Mouse (Mus musculus) embryonic facial prominence, embryonic 15.5 days (tissue): ENCODE results near the gene Nucks1. TPM values are rescaled to one million over a fixed set of nuclear protein-coding genes. Genes with fewer than 3 reads are reported as not detected.

Experiments
- ATAC-seq: fragments of 200-750 bp; cut with Nextera tagmentation; 2 replicates; pipeline ENCODE4 v1.8.0; 2017; ENCODE audit warnings: low read depth, moderate TSS enrichment; ENCODE audit not compliant: insufficient number of reproducible peaks, low FRiP score, low TSS enrichment
- H3K27ac ChIP-seq: fragments of 300-500 bp; sonication (generic); replicated peaks from 2 replicates; pipeline ENCODE4 v1.5.1; 2015; ENCODE audit warnings: mild to moderate bottlenecking, inconsistent platforms
- H3K27me3 ChIP-seq: fragments of 300-500 bp; sonication (generic); 2 replicates; pipeline ENCODE4 v1.6.1; 2015; ENCODE audit warnings: inconsistent platforms
- H3K36me3 ChIP-seq: fragments of 300-500 bp; sonication (generic); 2 replicates; pipeline ENCODE4 v1.6.1; 2015; ENCODE audit warnings: mild to moderate bottlenecking, inconsistent platforms
- H3K4me1 ChIP-seq: fragments of 300-500 bp; sonication (generic); 2 replicates; pipeline ENCODE4 v1.6.1; 2015; ENCODE audit warnings: inconsistent platforms
- H3K4me2 ChIP-seq: fragments of 300-500 bp; sonication (generic); replicated peaks from 2 replicates; pipeline ENCODE4 v1.6.1; 2015; ENCODE audit warnings: mild to moderate bottlenecking, inconsistent platforms
- H3K4me3 ChIP-seq: fragments of 300-500 bp; sonication (generic); replicated peaks from 2 replicates; pipeline ENCODE4 v1.5.1; 2015; ENCODE audit warnings: mild to moderate bottlenecking, inconsistent platforms
- H3K9ac ChIP-seq: fragments of 300-500 bp; sonication (generic); 2 replicates; pipeline ENCODE4 v1.6.1; 2015; ENCODE audit warnings: inconsistent platforms
- H3K9me3 ChIP-seq: fragments of 300-500 bp; sonication (generic); replicated peaks from 2 replicates; pipeline ENCODE4 v1.6.1; 2016; ENCODE audit warnings: inconsistent platforms
- WGBS: fragments of 180-500 bp; shearing (Covaris S2); methylation state at CpG from one replicate; pipeline ENCODE4 v1.1.7; 2015; 5-methylcytosine and 5-hydroxymethylcytosine counted together
- polyA plus RNA-seq: library from polyadenylated mRNA; unstranded; fragments of >200 nt; fragmentation: Nextera tagmentation; extraction: Ambion mirVana; gene quantifications from 2 replicates; pipeline ENCODE4 v1.2.1, GENCODE M21; 2015

Nucks1 gene
- polyA plus RNA-seq, 1 experiment from 2014 or later: 60.5 TPM

- Histone ChIP-seq H3K9ac (no peak overlapping the region), H3K4me1 (0 out of 2 replicates have a peak, but pooled peaks cover 3% of the 10 kb centered on the region), H3K36me3 (no peaks in the 10 kb centered on the region), H3K9me3 (no peaks in the 10 kb centered on the region), H3K27ac (no peak overlapping the region), H3K4me2 (no peak overlapping the region), H3K4me3 (no peak overlapping the region), H3K27me3 (peaks cover 7% of the 10 kb centered on the region)
- 75% methylated on average over 12 of the region's 12 CpGs for WGBS
- ATAC-seq: no peak
These were observed 44.0 kb downstream of the Nucks1 start for GRCm38 (mm10) chr1:131954242-131954865.

GRCm38 (mm10) chr1:131955131-131955757 lies 44.9 kb downstream of the Nucks1 start:
- H3K36me3 ChIP-seq: no peaks in the 10 kb centered on the region
- 0 out of 2 replicates have a peak, but pooled peaks cover 3% of the 10 kb centered on the region for H3K4me1 ChIP-seq
- no peak overlapping the region for H3K4me3 ChIP-seq
- no peak for ATAC-seq
- 46% methylated on average over 3 of the region's 3 CpGs for WGBS
- H3K27ac ChIP-seq: no peak overlapping the region
- H3K4me2 ChIP-seq: no peak overlapping the region
- H3K27me3 ChIP-seq: peaks cover 7% of the 10 kb centered on the region
- H3K9me3 ChIP-seq: no peaks in the 10 kb centered on the region
- H3K9ac ChIP-seq: no peak overlapping the region

GRCm38 (mm10) chr1:131957416-131957815 lies 47.1 kb downstream of the Nucks1 start:
- WGBS: 75% methylated on average over 5 of the region's 5 CpGs
- Histone ChIP-seq H3K4me2 (no peak overlapping the region), H3K9ac (no peak overlapping the region), H3K4me1 (peaks cover 7% of the 10 kb centered on the region; the same call in 1 of the 2 replicates), H3K36me3 (no peaks in the 10 kb centered on the region), H3K27ac (no peak overlapping the region), H3K27me3 (peaks cover 15% of the 10 kb centered on the region), H3K4me3 (no peak overlapping the region), H3K9me3 (no peaks in the 10 kb centered on the region)
- ATAC-seq: no peak

GRCm38 (mm10) chr1:131961004-131961403 lies 50.7 kb downstream of the Nucks1 start:
- Histone ChIP-seq H3K36me3 (no peaks in the 10 kb centered on the region), H3K27ac (no peak overlapping the region), H3K4me3 (no peak overlapping the region), H3K27me3 (peaks cover 32% of the 10 kb centered on the region), H3K9me3 (no peaks in the 10 kb centered on the region), H3K4me1 (peaks cover 17% of the 10 kb centered on the region), H3K9ac (no peak overlapping the region), H3K4me2 (no peak overlapping the region)
- no peak for ATAC-seq
- 51% methylated on average over 2 of the region's 2 CpGs for WGBS

GRCm38 (mm10) chr1:131962606-131963084 lies 52.3 kb downstream of the Nucks1 start, which contains the start of gene Slc45a3:
TSS of gene Slc45a3 (plus strand) at chr1:131962967.
- peaks cover 26% of the 10 kb centered on the region for H3K27me3 ChIP-seq
- H3K4me3 ChIP-seq: peak within 1 kb of the TSS; percentile 74
- H3K9me3 ChIP-seq: no peaks in the 10 kb centered on the region
- no peak within 1 kb of the TSS for H3K27ac ChIP-seq
- peaks cover 17% of the 10 kb centered on the region for H3K4me1 ChIP-seq
- H3K9ac ChIP-seq: peak within 1 kb of the TSS; percentile 40
- H3K36me3 ChIP-seq: no peaks in the 10 kb centered on the region
- under 1% methylated on average over 29 of the region's 35 CpGs for WGBS
- peak within 1 kb of the TSS; percentile 99 for H3K4me2 ChIP-seq
- peak; percentile 16 for ATAC-seq

- under 1% methylated on average over 76 of the region's 76 CpGs for WGBS
- Histone ChIP-seq H3K4me3 (peak overlapping the region; percentile 74), H3K4me2 (peak overlapping the region; percentile 99), H3K27ac (no peak overlapping the region), H3K27me3 (peaks cover 26% of the 10 kb centered on the region), H3K9me3 (no peaks in the 10 kb centered on the region), H3K36me3 (no peaks in the 10 kb centered on the region), H3K4me1 (peaks cover 17% of the 10 kb centered on the region), H3K9ac (peak overlapping the region; percentile 40)
- peak; percentile 72 for ATAC-seq
These were observed 53.0 kb downstream of the Nucks1 start for GRCm38 (mm10) chr1:131963085-131963951.

GRCm38 (mm10) chr1:131964100-131964499 lies 53.8 kb downstream of the Nucks1 start:
- Histone ChIP-seq H3K4me2 (peak overlapping the region; percentile 99), H3K27me3 (peaks cover 26% of the 10 kb centered on the region), H3K9me3 (no peaks in the 10 kb centered on the region), H3K36me3 (no peaks in the 10 kb centered on the region), H3K9ac (no peak overlapping the region), H3K4me3 (peak overlapping the region; percentile 74), H3K27ac (no peak overlapping the region), H3K4me1 (peaks cover 17% of the 10 kb centered on the region)
- WGBS: 45% methylated on average over 5 of the region's 5 CpGs
- no peak for ATAC-seq

GRCm38 (mm10) chr1:131964580-131964979 lies 54.2 kb downstream of the Nucks1 start:
- H3K27me3 ChIP-seq: peaks cover 26% of the 10 kb centered on the region
- ATAC-seq: no peak
- no peaks in the 10 kb centered on the region for H3K36me3 ChIP-seq
- 83% methylated on average over 7 of the region's 7 CpGs for WGBS
- H3K9ac ChIP-seq: no peak overlapping the region
- H3K4me2 ChIP-seq: no peak overlapping the region
- H3K4me3 ChIP-seq: no peak overlapping the region
- no peak overlapping the region for H3K27ac ChIP-seq
- peaks cover 17% of the 10 kb centered on the region for H3K4me1 ChIP-seq
- no peaks in the 10 kb centered on the region for H3K9me3 ChIP-seq

- Histone ChIP-seq H3K9me3 (no peaks in the 10 kb centered on the region), H3K4me1 (peaks cover 22% of the 10 kb centered on the region), H3K27me3 (peaks cover 26% of the 10 kb centered on the region), H3K27ac (no peak overlapping the region), H3K36me3 (no peaks in the 10 kb centered on the region), H3K4me3 (no peak overlapping the region), H3K4me2 (no peak overlapping the region), H3K9ac (no peak overlapping the region)
- no peak for ATAC-seq
- 44% methylated on average over 5 of the region's 5 CpGs for WGBS
These were observed 55.5 kb downstream of the Nucks1 start for GRCm38 (mm10) chr1:131965818-131966217.

GRCm38 (mm10) chr1:131967336-131967735 lies 57.0 kb downstream of the Nucks1 start:
- Histone ChIP-seq H3K27ac (no peak overlapping the region), H3K4me2 (no peak overlapping the region), H3K9me3 (no peaks in the 10 kb centered on the region), H3K4me1 (peaks cover 34% of the 10 kb centered on the region), H3K36me3 (no peaks in the 10 kb centered on the region), H3K27me3 (peaks cover 19% of the 10 kb centered on the region), H3K4me3 (no peak overlapping the region), H3K9ac (no peak overlapping the region)
- WGBS: 67% methylated on average over 7 of the region's 7 CpGs
- ATAC-seq: no peak

- no peaks in the 10 kb centered on the region for H3K9me3 ChIP-seq
- H3K4me2 ChIP-seq: no peak overlapping the region
- H3K4me3 ChIP-seq: no peak overlapping the region
- peaks cover 13% of the 10 kb centered on the region for H3K27me3 ChIP-seq
- no peaks in the 10 kb centered on the region for H3K36me3 ChIP-seq
- H3K4me1 ChIP-seq: peaks cover 30% of the 10 kb centered on the region
- no peak for ATAC-seq
- H3K27ac ChIP-seq: no peak overlapping the region
- H3K9ac ChIP-seq: no peak overlapping the region
- 40% methylated on average over 3 of the region's 3 CpGs for WGBS
These were observed 58.2 kb downstream of the Nucks1 start for GRCm38 (mm10) chr1:131968556-131968955.
